ENCODE assay signal across 28 mouse cellular contexts in genomic region chr7:43934747-43935146, GRCm38 (mm10). TPM values are rescaled to one million over a fixed set of nuclear protein-coding genes. Genes with fewer than 3 reads are reported as not detected.
DNase-seq lines count a peak whose midpoint lies in the region; ATAC-seq and TF ChIP-seq lines count a peak whose summit lies in the region.
"Had no signal": no experiment of that assay in that cellular context is flagged by ENCODE, and none has a peak within 500 bp of the region (broad histone marks: within the 10 kb centered on the region; RNA-seq: fewer than 3 reads in every experiment).

No protein-coding gene starts in this region.

- H3K27me3 ChIP-seq in kidney, postnatal 0 days (ENCODE audit: insufficient read depth, low read length): no peaks in the 10 kb centered on the region
- 0 out of 2 replicates have a peak, but pooled peaks cover 3% of the 10 kb centered on the region for H3K27me3 ChIP-seq in forebrain, embryonic 16.5 days (replicated peaks; ENCODE audit: control insufficient read depth, insufficient read depth, low read length)
- H3K27me3 ChIP-seq: embryonic facial prominence, embryonic 13.5 days; forebrain, embryonic 12.5 days; hindbrain, embryonic 12.5 days had no signal

- ATAC-seq in kidney, postnatal 0 days (replicated peaks; ENCODE audit: low FRiP score, low read depth): peak; percentile 89
- no peak for ATAC-seq in forebrain, embryonic 16.5 days
- ATAC-seq: CD4-positive, CD25-positive, alpha-beta regulatory T cell, adult 4 months; forebrain, postnatal 0 days had no signal

- DNase-seq in kidney, adult 11 months: peak; percentile 74
- peak; percentile 50 for DNase-seq in kidney, adult 9 months
- peak; percentile 35 for DNase-seq in kidney, postnatal 0 days (ENCODE audit: low spot score)
- DNase-seq in kidney, postnatal 36 days: peak; percentile 39 to 42
- DNase-seq in frontal cortex, adult 2 months (ENCODE audit: extremely low spot score in 1 of 2, low spot score in 1 of 2): no peak
- DNase-seq in layer of hippocampus, postnatal 36 days: no peak
- no peak for DNase-seq in cerebellum, postnatal 14 days
- DNase-seq: adrenal gland, adult 8-10 months; adrenal gland, postnatal 36 days; B cell, adult 2 months; cerebellum, adult 11 months; cerebellum, adult 8-10 months; cerebellum, postnatal 25 days; forebrain, postnatal 0 days; heart, adult 18-20 months; heart, postnatal 10 days; heart, postnatal 4 days had no signal

- no peak overlapping the region for H3K9ac ChIP-seq in kidney, postnatal 0 days (ENCODE audit: low read depth, low read length)
- no peak overlapping the region for H3K9ac ChIP-seq in forebrain, embryonic 16.5 days (replicated peaks; ENCODE audit: low read depth, low read length)
- H3K9ac ChIP-seq: embryonic facial prominence, embryonic 13.5 days; forebrain, embryonic 12.5 days; forebrain, postnatal 0 days; hindbrain, embryonic 12.5 days had no signal

- H3K4me3 ChIP-seq in kidney, postnatal 0 days (replicated peaks; ENCODE audit: low read depth, low read length): no peak overlapping the region
- no peak overlapping the region for H3K4me3 ChIP-seq in forebrain, embryonic 16.5 days (replicated peaks; ENCODE audit: low read length)
- H3K4me3 ChIP-seq: embryonic facial prominence, embryonic 13.5 days; forebrain, embryonic 12.5 days; heart, embryonic 10.5 days; hindbrain, embryonic 12.5 days had no signal

- H3K36me3 ChIP-seq in kidney, postnatal 0 days (ENCODE audit: insufficient read depth, low read length): no peaks in the 10 kb centered on the region
- no peaks in the 10 kb centered on the region for H3K36me3 ChIP-seq in forebrain, embryonic 16.5 days (ENCODE audit: control insufficient read depth, insufficient read depth)
- H3K36me3 ChIP-seq: embryonic facial prominence, embryonic 13.5 days; forebrain, embryonic 12.5 days; G1E; heart, embryonic 10.5 days; hindbrain, embryonic 12.5 days had no signal

- H3K9me3 ChIP-seq in kidney, postnatal 0 days (replicated peaks; ENCODE audit: low read length): no peaks in the 10 kb centered on the region
- H3K9me3 ChIP-seq in forebrain, embryonic 16.5 days (ENCODE audit: control insufficient read depth, low read length): no peaks in the 10 kb centered on the region
- H3K9me3 ChIP-seq: embryonic facial prominence, embryonic 13.5 days; forebrain, embryonic 12.5 days; G1E; heart, embryonic 10.5 days; hindbrain, embryonic 12.5 days had no signal

- no peak overlapping the region for H3K4me2 ChIP-seq in kidney, postnatal 0 days (ENCODE audit: low read length)
- no peak overlapping the region for H3K4me2 ChIP-seq in forebrain, embryonic 16.5 days (ENCODE audit: low read length)
- H3K4me2 ChIP-seq: embryonic facial prominence, embryonic 13.5 days; forebrain, embryonic 12.5 days; hindbrain, embryonic 12.5 days had no signal

- TF ChIP-seq CTCF in kidney, postnatal 0 days (IDR thresholded peaks at IDR 0.05; ENCODE audit: low read depth): no peak

- no peaks in the 10 kb centered on the region for H3K4me1 ChIP-seq in kidney, postnatal 0 days (replicated peaks; ENCODE audit: insufficient read depth, low read length)
- H3K4me1 ChIP-seq in forebrain, embryonic 16.5 days (replicated peaks; ENCODE audit: control insufficient read depth, insufficient read depth, low read length): no peaks in the 10 kb centered on the region
- H3K4me1 ChIP-seq: embryonic facial prominence, embryonic 13.5 days; forebrain, embryonic 12.5 days; heart, embryonic 10.5 days; hindbrain, embryonic 12.5 days had no signal

- peak overlapping the region; percentile 8; the same call in 1 of the 2 replicates for H3K27ac ChIP-seq in kidney, postnatal 0 days
- H3K27ac ChIP-seq in forebrain, embryonic 16.5 days (ENCODE audit: low read length): no peak overlapping the region
- H3K27ac ChIP-seq: embryonic facial prominence, embryonic 13.5 days; forebrain, embryonic 12.5 days; heart, embryonic 10.5 days; hindbrain, embryonic 12.5 days had no signal

- WGBS in kidney, postnatal 0 days: 20% methylated on average over 3 of the region's 3 CpGs
- WGBS in forebrain, embryonic 16.5 days: 66% methylated on average over 3 of the region's 3 CpGs

RNA-seq across cellular contexts. Expression of gene Klk15, which starts 1.2 kb away (rescaled TPM):
- polyA plus RNA-seq in kidney, postnatal 0 days (2015; fragmentation: Nextera tagmentation; extraction: Ambion mirVana): not detected in 2 replicates
- not detected in 2 replicates for polyA plus RNA-seq in frontal cortex, adult 2 months (2012; rRNA removed)
- not detected for total RNA-seq in layer of hippocampus, postnatal 36 days (2021)
- polyA plus RNA-seq in forebrain, embryonic 16.5 days (2015; fragmentation: Nextera tagmentation; extraction: Ambion mirVana): not detected in 2 replicates
- total RNA-seq: adrenal gland, adult 8-10 months; adrenal gland, postnatal 36 days; forebrain, postnatal 0 days; G1E; gastrocnemius, adult 8-10 months; gastrocnemius, postnatal 4 days; heart, adult 18-20 months; heart, postnatal 10 days; heart, postnatal 4 days had no signal
- polyA plus RNA-seq: CD4-positive, CD25-positive, alpha-beta regulatory T cell, adult 4 months; cortical plate, adult 2 months; embryonic facial prominence, embryonic 13.5 days; forebrain, embryonic 12.5 days; forebrain, postnatal 0 days; G1E; heart, embryonic 10.5 days; heart, embryonic 14.5 days; hindbrain, embryonic 12.5 days had no signal

RNA-seq across cellular contexts. Expression of gene Klk1b8, which starts 15.7 kb away (rescaled TPM):
- polyA plus RNA-seq in kidney, postnatal 0 days (2015; fragmentation: Nextera tagmentation; extraction: Ambion mirVana): 0.18 and 0.75 TPM in 2 replicates
- not detected in 2 replicates for polyA plus RNA-seq in frontal cortex, adult 2 months (2012; rRNA removed)
- not detected for total RNA-seq in layer of hippocampus, postnatal 36 days (2021)
- not detected in 2 replicates for polyA plus RNA-seq in forebrain, embryonic 16.5 days (2015; fragmentation: Nextera tagmentation; extraction: Ambion mirVana)
- total RNA-seq: adrenal gland, adult 8-10 months; adrenal gland, postnatal 36 days; forebrain, postnatal 0 days; G1E; gastrocnemius, adult 8-10 months; gastrocnemius, postnatal 4 days; heart, adult 18-20 months; heart, postnatal 10 days; heart, postnatal 4 days had no signal
- polyA plus RNA-seq: CD4-positive, CD25-positive, alpha-beta regulatory T cell, adult 4 months; cortical plate, adult 2 months; embryonic facial prominence, embryonic 13.5 days; forebrain, embryonic 12.5 days; forebrain, postnatal 0 days; G1E; heart, embryonic 10.5 days; heart, embryonic 14.5 days; hindbrain, embryonic 12.5 days had no signal

RNA-seq across cellular contexts. Expression of gene Klk1b1, which starts 31.8 kb away (rescaled TPM):
- not detected in 2 replicates for polyA plus RNA-seq in kidney, postnatal 0 days (2015; fragmentation: Nextera tagmentation; extraction: Ambion mirVana)
- not detected in 2 replicates for polyA plus RNA-seq in frontal cortex, adult 2 months (2012; rRNA removed)
- total RNA-seq in layer of hippocampus, postnatal 36 days (2021): not detected
- not detected in 2 replicates for polyA plus RNA-seq in forebrain, embryonic 16.5 days (2015; fragmentation: Nextera tagmentation; extraction: Ambion mirVana)
- total RNA-seq: adrenal gland, adult 8-10 months; adrenal gland, postnatal 36 days; forebrain, postnatal 0 days; G1E; gastrocnemius, adult 8-10 months; gastrocnemius, postnatal 4 days; heart, adult 18-20 months; heart, postnatal 10 days; heart, postnatal 4 days had no signal
- polyA plus RNA-seq: CD4-positive, CD25-positive, alpha-beta regulatory T cell, adult 4 months; cortical plate, adult 2 months; embryonic facial prominence, embryonic 13.5 days; forebrain, embryonic 12.5 days; forebrain, postnatal 0 days; G1E; heart, embryonic 10.5 days; heart, embryonic 14.5 days; hindbrain, embryonic 12.5 days had no signal

RNA-seq across cellular contexts. Expression of gene Klk1b9, which starts 41.1 kb away (rescaled TPM):
- 0.39 and 0.47 TPM in 2 replicates for polyA plus RNA-seq in kidney, postnatal 0 days (2015; fragmentation: Nextera tagmentation; extraction: Ambion mirVana)
- polyA plus RNA-seq in frontal cortex, adult 2 months (2012; rRNA removed): not detected in 2 replicates
- total RNA-seq in layer of hippocampus, postnatal 36 days (2021): not detected
- not detected in 2 replicates for polyA plus RNA-seq in forebrain, embryonic 16.5 days (2015; fragmentation: Nextera tagmentation; extraction: Ambion mirVana)
- total RNA-seq: adrenal gland, postnatal 36 days; forebrain, postnatal 0 days; G1E; gastrocnemius, adult 8-10 months; gastrocnemius, postnatal 4 days; heart, adult 18-20 months; heart, postnatal 10 days; heart, postnatal 4 days had no signal
- polyA plus RNA-seq: CD4-positive, CD25-positive, alpha-beta regulatory T cell, adult 4 months; cortical plate, adult 2 months; embryonic facial prominence, embryonic 13.5 days; forebrain, embryonic 12.5 days; forebrain, postnatal 0 days; G1E; heart, embryonic 10.5 days; heart, embryonic 14.5 days; hindbrain, embryonic 12.5 days had no signal

RNA-seq across cellular contexts. Expression of gene Klk4, which starts 53.8 kb away (rescaled TPM):
- not detected in 2 replicates for polyA plus RNA-seq in kidney, postnatal 0 days (2015; fragmentation: Nextera tagmentation; extraction: Ambion mirVana)
- polyA plus RNA-seq in frontal cortex, adult 2 months (2012; rRNA removed): not detected in 2 replicates
- not detected for total RNA-seq in layer of hippocampus, postnatal 36 days (2021)
- 0.33 and 0.46 TPM in 2 replicates for polyA plus RNA-seq in forebrain, embryonic 16.5 days (2015; fragmentation: Nextera tagmentation; extraction: Ambion mirVana)
- total RNA-seq: adrenal gland, adult 8-10 months; adrenal gland, postnatal 36 days; G1E; gastrocnemius, adult 8-10 months; heart, adult 18-20 months; heart, postnatal 10 days; heart, postnatal 4 days had no signal
- polyA plus RNA-seq: CD4-positive, CD25-positive, alpha-beta regulatory T cell, adult 4 months; cortical plate, adult 2 months; forebrain, embryonic 12.5 days; G1E; heart, embryonic 14.5 days had no signal

Comparison
In these comparisons a context has a peak if more than half of its experiments do, and no peak if none do; other contexts are left out.
1. DNase-seq: peak in kidney, adult 11 months (single experiment), kidney, adult 9 months (single experiment), kidney, postnatal 0 days (single experiment) and kidney, postnatal 36 days (2 of 2); none in frontal cortex, adult 2 months (0 of 2), layer of hippocampus, postnatal 36 days (0 of 2) and cerebellum, postnatal 14 days (0 of 2).